Comparison of ENCODE assay signal across 20 mouse cellular contexts in the genomic region with DNA sequence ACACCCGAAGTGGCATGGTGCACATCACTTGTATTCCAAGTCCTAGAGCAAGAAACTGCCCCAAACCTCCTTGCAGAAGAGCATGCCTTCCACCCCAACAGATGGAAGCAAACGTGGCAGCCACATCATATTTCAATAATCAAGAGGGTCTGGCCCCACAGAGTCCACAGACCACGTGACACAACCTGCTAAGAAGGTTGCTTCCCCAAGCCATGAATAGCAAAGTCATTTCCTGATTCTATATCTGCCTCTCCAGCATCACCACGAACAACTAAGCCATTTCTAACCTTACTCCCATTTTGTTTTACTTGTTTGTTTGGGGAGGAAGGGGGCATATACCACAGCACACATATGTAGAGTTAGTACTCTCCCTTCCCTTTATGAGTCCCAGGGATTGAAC.
DNase-seq lines count a peak whose midpoint lies in the region; ATAC-seq lines count a peak whose summit lies in the region.
"Had no signal": no experiment of that assay in that cellular context is flagged by ENCODE, and none has a peak within 500 bp of the region (broad histone marks: within the 10 kb centered on the region; RNA-seq: fewer than 3 reads in every experiment).

No protein-coding gene starts in this region.

- peak; percentile 42 for DNase-seq in heart, adult 11 months
- no peak for DNase-seq in heart, adult 9 months (ENCODE audit: low spot score in 2 of 2)
- DNase-seq in MEL-GATA-1-ER (ENCODE audit: extremely low read depth, low read depth): peak; percentile 12
- DNase-seq in urinary bladder, postnatal 10 days (ENCODE audit: low spot score): no peak
- DNase-seq in MN1 (ENCODE audit: low spot score): no peak
- no peak for DNase-seq in cerebellum, adult 11-12 months
- DNase-seq: adrenal gland, postnatal 10 days; adrenal gland, postnatal 36 days; cerebellum, adult 11 months; cerebellum, adult 9-10 months; cerebellum, postnatal 14 days; embryo, embryonic 11 days; gastrocnemius, postnatal 10 days; gastrocnemius, postnatal 36 days; heart, adult 18-20 months; kidney, adult 2 months had no signal

- peak; percentile 75 for ATAC-seq in megakaryocyte, adult 5-6 weeks (ENCODE audit: poor library complexity, severe bottlenecking)
- no peak for ATAC-seq in cerebellum, adult (ENCODE audit: insufficient number of reproducible peaks, low FRiP score, low TSS enrichment)
- ATAC-seq: CD4-positive, CD25-positive, alpha-beta regulatory T cell, adult 4 months; intestine, postnatal 0 days had no signal

Comparison
In these comparisons a context has a peak if more than half of its experiments do, and no peak if none do; other contexts are left out.
1. DNase-seq: peak in heart, adult 11 months (single experiment) and MEL-GATA-1-ER (single experiment); none in heart, adult 9 months (0 of 2), urinary bladder, postnatal 10 days (single experiment), MN1 (single experiment) and cerebellum, adult 11-12 months (single experiment).